Mouse (Mus musculus): Measurements from ENCODE around the gene Itpr2.
"Not testable (repeated sequence)": the region's sequence is repeated elsewhere in the genome, so short reads cannot be mapped to it uniquely, and the experiment has no call there.

Itpr2 gene

DNA sequence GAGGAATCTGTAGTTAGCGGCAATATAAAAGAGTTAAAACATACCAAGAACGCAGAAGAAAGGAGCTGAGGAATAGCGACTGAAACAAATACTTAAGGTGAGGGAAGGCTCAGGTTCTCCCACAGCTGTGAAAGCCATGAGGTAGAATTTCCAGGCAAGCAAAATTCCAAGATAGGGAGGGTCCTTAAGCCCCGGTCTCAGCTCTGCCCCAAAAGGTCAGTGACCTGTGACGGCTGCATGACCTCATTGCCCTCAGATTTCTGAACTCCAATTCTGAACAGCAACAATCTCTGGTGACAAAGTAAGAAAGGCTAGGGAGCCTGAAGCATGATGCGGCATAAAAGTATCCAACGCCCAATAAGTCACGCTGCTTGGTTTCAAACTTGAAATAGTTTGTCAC, 33.7 kb downstream of the Itpr2 start:
- DNase-seq (ENCODE audit: low spot score): peak; percentile 78

GRCm38 (mm10) chr6:146464645-146465042, 37.4 kb downstream of the Itpr2 start:
- DNase-seq (ENCODE audit: low spot score): not testable (repeated sequence)

GRCm38 (mm10) chr6:146464014-146464644, 37.9 kb downstream of the Itpr2 start:
- DNase-seq (ENCODE audit: low spot score): no peak

GRCm38 (mm10) chr6:146460936-146461335, 41.1 kb downstream of the Itpr2 start:
- DNase-seq (ENCODE audit: low spot score): peak; percentile 89

- no peak for DNase-seq (ENCODE audit: low spot score)
Observed at GRCm38 (mm10) chr6:146458436-146458835, 43.6 kb downstream of the Itpr2 start.

GRCm38 (mm10) chr6:146456741-146457140, 45.3 kb downstream of the Itpr2 start:
- DNase-seq (ENCODE audit: low spot score): no peak

DNA sequence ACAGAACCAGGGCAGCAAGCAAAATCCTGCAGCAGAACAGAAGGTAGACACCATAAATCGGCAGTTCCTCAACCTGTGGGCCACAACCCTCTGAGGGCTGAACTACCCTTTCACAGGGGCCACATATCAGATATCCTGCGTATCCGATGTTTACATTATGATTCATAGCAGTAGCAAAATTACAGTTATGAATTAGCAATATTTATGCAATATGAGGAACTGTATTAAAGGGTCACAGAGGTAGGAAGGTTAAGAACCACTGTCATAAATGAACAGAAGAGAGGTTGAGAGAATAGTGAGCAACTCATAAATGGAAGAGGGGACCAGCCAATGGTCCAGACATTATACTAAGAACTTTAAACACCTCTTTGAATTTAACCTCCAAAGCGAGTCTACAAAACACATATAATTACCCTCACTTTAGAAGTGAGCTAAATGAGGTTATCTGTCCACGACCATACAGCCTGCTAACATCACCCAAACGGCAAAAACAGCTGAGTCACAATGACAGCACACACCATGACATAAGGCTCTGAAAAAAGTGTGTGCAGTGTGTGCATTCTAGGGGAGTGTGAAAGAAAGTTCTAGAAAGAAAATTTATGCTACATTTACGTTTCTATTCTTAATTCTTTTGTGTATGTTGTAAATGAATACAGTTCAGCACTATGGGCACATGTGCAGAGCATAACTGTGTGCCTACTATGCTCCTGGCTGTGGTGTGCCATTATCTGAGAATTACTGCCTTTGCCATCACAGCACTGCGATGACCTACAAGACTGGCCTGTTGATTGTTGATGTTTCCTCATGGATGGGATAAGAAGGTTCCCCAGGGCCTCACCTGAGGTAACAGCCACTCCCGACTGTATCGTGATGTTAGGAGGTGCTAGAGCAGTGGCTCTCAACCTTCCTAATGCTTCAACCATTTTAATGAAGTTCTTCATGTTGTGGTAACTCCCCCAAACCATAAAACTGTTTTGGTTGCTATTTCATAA, 47.2 kb downstream of the Itpr2 start:
- no peak for DNase-seq (ENCODE audit: low spot score)

- no peak for DNase-seq (ENCODE audit: low spot score)
Observed at GRCm38 (mm10) chr6:146452474-146452873, 49.5 kb downstream of the Itpr2 start.

DNA sequence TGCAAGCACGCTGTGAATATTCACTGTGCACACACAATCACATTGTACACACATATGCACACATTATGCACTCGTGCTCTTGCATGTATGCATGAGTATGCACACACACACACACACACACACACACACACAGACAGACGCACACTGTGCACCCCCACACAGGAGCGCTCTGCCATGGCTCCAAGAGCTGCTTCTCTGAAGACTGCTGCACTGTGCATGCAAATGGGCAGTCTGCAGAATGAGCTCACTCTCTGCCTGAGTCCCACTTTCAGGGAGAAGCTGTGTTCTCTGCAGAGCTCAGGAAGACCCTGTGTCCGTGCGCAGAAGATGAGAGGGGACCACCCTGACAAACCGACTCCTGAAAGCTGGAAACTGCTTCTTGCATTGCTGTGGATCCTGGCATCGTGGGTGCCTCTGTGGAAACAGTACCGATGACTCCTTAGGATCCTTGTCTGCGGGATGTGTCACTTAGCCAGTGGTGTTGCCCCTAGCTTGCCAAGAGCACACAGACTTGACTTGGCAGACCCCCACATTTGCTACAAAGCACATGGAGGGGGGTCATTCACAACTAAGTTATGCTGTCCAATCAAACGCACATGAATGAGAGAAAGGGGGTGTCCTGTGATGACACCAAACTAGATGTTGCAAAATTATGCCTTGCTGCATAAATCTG, 55.9 kb downstream of the Itpr2 start:
- no peak for DNase-seq (ENCODE audit: low spot score)

GRCm38 (mm10) chr6:146439826-146440225, 62.2 kb downstream of the Itpr2 start:
- no peak for DNase-seq (ENCODE audit: low spot score)

- no peak for DNase-seq (ENCODE audit: low spot score)
Observed at GRCm38 (mm10) chr6:146439071-146439818, 62.8 kb downstream of the Itpr2 start.

DNA sequence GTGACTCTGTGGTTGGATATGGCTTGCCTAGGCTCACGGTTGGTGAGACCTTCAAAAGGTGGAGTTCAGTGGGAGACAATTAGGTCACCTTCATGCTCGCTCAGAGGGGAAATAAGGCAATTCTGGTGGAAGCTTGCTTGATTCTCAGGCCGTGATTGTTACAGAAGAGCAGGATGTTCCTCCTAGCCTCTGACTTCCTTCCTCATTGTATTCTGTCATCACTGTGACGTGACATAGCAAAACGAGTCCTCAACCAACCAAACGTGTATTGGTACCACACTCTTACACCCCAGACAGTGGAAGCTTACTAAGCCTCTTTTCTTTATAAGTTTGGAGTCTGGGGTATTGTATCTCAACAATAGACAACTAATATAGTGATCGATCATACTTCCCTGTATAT, 64.0 kb downstream of the Itpr2 start:
- no peak for DNase-seq (ENCODE audit: low spot score)

DNA sequence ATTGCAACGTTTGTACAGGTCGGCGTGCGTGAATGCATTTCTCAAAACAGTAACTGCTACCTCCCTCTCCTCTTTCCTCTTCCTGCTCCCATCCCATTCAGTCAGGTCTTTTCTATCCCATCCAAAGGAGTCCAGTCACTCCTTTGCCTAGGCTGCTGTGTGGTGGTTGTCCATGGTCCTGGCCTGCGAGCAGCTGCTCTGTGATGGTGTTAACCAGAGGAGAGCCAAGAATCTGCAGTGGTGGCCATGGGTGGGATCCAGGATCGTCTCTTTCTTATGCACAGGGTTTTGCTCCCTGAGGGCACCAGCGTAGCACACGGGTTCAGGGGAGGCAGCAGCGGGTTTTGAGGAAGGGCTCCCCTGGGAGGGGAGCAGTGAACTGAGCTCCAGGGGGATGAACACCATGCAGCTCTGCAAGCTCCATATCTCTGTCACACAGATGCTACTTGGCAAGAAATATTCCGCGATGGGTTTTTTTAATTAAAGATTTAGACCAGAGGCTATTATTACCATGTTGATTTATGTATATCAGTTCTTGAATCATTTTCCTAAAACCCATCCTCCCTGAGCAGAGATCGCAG, 65.0 kb downstream of the Itpr2 start:
- no peak for DNase-seq (ENCODE audit: low spot score)

DNA sequence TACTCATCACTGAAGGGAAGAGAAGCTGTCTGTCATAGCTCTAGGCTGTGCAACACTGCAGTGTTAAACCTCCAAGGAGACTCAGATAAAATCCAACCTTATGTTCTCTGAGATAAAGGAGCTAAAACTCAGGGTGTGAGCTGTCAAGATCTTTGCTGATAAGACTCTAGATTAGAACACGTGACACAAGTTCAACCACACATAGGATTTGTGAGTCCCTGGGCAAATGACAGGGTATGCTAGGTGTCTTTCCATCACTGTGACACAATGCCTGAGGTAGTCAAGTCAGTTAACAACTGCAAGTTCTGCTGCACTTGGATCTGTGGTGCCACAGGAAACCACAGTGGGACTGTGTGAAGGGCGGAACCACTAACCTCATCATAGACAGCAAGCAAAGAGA, 67.8 kb downstream of the Itpr2 start:
- DNase-seq (ENCODE audit: low spot score): no peak

DNA sequence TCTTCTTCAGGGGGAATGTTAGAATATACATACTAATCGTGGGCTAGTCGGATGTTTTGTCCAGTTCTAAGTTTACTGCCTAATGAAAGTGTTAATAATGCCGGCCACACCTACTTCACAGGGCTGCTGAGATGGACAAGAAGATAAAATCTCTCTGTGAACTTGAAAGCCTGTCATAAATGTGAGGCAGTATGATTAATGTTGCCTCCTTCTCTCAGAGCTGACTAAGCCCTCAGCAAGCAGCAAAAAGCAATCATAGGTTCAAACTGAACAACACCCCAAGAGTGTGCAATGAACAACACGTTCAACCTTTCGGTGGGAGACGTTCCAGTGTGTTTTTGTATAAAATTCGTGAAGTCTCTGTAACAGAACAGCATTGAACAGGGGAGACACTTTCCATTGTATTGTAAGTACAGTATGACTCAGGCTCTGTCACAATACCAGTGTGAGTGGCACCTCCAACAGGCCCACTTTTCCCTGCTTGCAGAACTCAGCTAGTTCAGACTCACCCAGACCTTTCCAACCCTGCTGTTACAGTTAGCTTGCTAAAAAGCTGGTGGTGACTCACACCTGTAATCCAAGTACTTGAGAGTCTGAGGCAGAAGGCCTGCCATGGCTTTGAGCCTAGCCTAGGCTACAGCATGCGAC, 69.7 kb downstream of the Itpr2 start:
- no peak for DNase-seq (ENCODE audit: low spot score)

- DNase-seq (ENCODE audit: low spot score): no peak
Observed at GRCm38 (mm10) chr6:146431777-146432176, 70.2 kb downstream of the Itpr2 start.

DNA sequence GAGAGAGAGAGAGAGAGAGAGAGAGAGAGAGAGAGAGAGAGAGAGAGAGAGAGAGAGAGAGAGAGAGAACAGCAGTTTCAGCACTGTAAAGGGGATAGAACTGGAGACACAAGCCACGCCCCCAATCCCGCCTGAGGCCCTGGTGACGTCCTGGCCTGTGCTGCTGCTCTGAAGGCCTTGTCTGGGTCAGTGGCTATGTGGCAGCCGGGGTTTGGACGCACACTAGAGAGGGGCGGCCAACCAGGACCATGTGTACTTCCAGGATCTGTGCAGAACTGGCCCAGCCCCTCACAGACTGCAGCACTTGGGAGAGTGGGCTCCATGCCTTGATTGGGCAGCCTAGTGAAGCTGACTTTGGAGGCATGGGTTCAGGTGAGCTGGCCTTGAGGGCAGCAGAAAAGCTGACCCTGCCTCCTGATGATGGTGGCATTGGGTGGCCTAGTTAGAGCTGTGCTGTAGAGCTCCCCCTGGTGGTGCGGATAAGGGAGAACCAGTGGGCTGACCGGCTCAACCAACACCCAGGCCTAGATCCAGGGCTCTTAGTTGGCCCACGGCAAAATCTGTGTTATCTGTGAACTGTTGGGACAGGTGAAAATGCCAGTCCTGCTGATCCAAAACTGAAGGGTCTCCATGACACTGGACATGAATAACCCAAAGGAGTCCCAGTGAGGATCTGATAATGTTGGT, 72.2 kb downstream of the Itpr2 start:
- peak; percentile 25 for DNase-seq (ENCODE audit: low spot score)

GRCm38 (mm10) chr6:146424778-146425177, 77.2 kb downstream of the Itpr2 start:
- DNase-seq (ENCODE audit: low spot score): no peak

GRCm38 (mm10) chr6:146424326-146424725, 77.7 kb downstream of the Itpr2 start:
- no peak for DNase-seq (ENCODE audit: low spot score)

DNA sequence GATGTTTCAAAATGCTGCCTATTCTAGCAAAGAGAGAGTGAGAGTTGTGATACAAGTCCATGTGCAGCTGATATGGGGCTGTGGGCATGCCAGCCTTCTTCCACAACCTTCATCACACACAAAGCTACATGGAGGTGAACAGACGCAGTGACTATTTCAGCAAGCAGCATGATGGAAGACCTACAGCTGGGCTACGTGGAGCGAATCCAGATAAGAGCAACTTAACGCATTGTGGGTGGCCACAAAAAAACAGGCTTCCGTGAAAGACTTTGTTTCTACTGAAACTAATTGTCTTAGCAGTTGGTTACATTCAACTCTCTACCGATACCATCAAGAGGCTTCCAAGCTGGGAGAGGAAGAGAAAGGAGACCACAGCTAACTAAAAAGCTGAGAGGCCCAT, 81.3 kb downstream of the Itpr2 start:
- no peak for DNase-seq (ENCODE audit: low spot score)

DNA sequence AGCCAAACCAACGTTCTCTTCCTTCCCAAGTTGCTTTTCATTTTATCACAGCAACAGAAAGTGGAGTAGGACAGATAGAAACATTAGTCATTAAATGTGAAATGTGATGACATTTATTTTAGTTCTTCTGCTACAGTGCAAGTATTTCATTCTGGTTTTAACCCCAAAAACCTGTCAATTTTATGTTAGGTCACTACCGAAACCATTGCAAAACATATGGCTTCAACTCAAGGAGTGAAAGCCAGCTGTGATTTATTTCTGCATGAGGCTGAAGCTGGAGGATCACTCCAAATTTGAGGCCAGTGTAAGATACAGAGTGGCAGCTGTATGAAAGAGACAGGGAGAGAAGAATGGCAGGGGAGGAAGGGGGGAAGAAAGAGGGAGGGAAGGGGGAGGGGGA, 85.6 kb downstream of the Itpr2 start:
- DNase-seq (ENCODE audit: low spot score): no peak
